Mouse (Mus musculus) forebrain, embryonic 10.5 days (tissue): Measurements from ENCODE around the gene Tlr3. TPM values are rescaled to one million over a fixed set of nuclear protein-coding genes. Genes with fewer than 3 reads are reported as not detected.

Experiments
- DNase-seq: peaks from one replicate; pipeline ENCODE4 v3.0.0-alpha.2; 2017; ENCODE audit warnings: low spot score; ENCODE audit errors: extremely low spot score
- H3K27ac ChIP-seq: fragments of 300-500 bp; sonication (generic); 2 replicates; pipeline ENCODE4 v1.5.1; 2016; ENCODE audit warnings: mild to moderate bottlenecking
- H3K27me3 ChIP-seq: fragments of 300-500 bp; sonication (generic); 2 replicates; pipeline ENCODE4 v1.6.1; 2016; ENCODE audit warnings: mild to moderate bottlenecking; ENCODE audit not compliant: poor library complexity, severe bottlenecking
- H3K36me3 ChIP-seq: fragments of 300-500 bp; sonication (generic); replicated peaks from 2 replicates; pipeline ENCODE4 v1.6.1; 2016; ENCODE audit warnings: mild to moderate bottlenecking, moderate library complexity
- H3K4me1 ChIP-seq: fragments of 300-500 bp; sonication (generic); 2 replicates; pipeline ENCODE4 v1.6.1; 2016
- H3K4me3 ChIP-seq: fragments of 300-500 bp; sonication (generic); 2 replicates; pipeline ENCODE4 v1.5.1; 2016; ENCODE audit warnings: mild to moderate bottlenecking, moderate library complexity
- H3K9me3 ChIP-seq: fragments of 300-500 bp; sonication (generic); 2 replicates; pipeline ENCODE4 v1.6.1; 2016; ENCODE audit warnings: mild to moderate bottlenecking, moderate library complexity
- WGBS: fragments of 180-500 bp; shearing (Covaris S2); methylation state at CpG from one replicate; pipeline ENCODE4 v1.1.7; 2016; 5-methylcytosine and 5-hydroxymethylcytosine counted together
- polyA plus RNA-seq: library from polyadenylated mRNA; unstranded; fragments of >200 nt; fragmentation: Nextera tagmentation; extraction: Ambion mirVana; gene quantifications from 2 replicates; pipeline ENCODE4 v1.2.1, GENCODE M21; 2016

Gene Tlr3
- polyA plus RNA-seq, 1 experiment from 2014 or later = 1.3 TPM

GRCm38 (mm10) chr8:45381075-45381962 lies 29.6 kb downstream of the Tlr3 start:
- Histone ChIP-seq H3K9me3 (no peaks in the 10 kb centered on the region), H3K4me3 (peak overlapping the region; percentile 60), H3K36me3 (no peaks in the 10 kb centered on the region), H3K27me3 (peaks cover 29% of the 10 kb centered on the region), H3K27ac (peak overlapping the region; percentile 77), H3K4me1 (peaks cover 29% of the 10 kb centered on the region)
- DNase-seq = peak; percentile 41
- WGBS = 2% methylated on average over 38 of the region's 38 CpGs

DNA sequence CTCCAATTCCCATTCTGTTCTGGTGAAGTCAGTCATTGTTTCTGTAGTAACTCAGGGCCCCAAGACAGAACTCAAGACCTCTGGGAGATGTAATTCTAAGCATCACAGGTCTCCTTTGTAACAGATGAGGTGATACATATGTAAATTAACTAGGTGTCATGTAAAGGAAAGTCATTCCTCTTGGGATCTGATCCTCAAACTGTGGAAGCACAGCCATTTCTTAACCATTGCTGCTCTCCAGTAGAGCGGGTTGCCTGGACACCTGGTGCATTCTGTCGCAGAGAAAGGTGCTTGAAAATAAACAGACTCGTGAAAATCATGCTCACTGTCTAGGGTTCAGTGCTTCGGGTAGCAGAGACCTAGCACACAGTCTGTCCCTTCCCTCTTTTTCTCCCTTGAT lies 30.3 kb downstream of the Tlr3 start:
- DNase-seq = no peak
- peaks cover 29% of the 10 kb centered on the region for H3K4me1 ChIP-seq
- peak overlapping the region; percentile 60 for H3K4me3 ChIP-seq
- H3K27ac ChIP-seq = no peak overlapping the region
- H3K9me3 ChIP-seq = no peaks in the 10 kb centered on the region
- H3K27me3 ChIP-seq = peaks cover 27% of the 10 kb centered on the region
- WGBS = 11% methylated on average over 4 of the region's 4 CpGs
- H3K36me3 ChIP-seq = no peaks in the 10 kb centered on the region

DNA sequence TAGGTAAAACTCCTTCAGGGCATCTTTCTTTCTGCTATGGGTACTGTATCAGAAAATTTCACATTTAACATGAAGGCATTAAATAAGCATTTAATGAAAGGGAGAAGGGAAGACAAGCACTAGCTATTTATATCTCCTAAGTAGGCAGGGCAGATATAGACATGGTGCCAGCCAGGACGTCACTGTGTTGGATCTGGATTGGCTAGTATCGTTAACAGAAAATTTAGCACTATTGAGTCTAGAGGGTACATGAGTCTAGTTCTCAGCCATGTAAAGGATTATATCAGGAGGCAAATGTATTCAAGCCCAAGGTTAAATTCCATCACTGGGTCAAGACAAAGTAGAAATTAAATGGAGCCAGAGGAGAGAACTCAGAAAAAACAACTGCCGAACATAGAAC lies 36.8 kb downstream of the Tlr3 start:
- 90% methylated on average over 3 of the region's 3 CpGs for WGBS
- H3K27ac ChIP-seq = no peak overlapping the region

GRCm38 (mm10) chr8:45367154-45367553 lies 43.7 kb downstream of the Tlr3 start:
- no peak overlapping the region for H3K4me3 ChIP-seq
- H3K36me3 ChIP-seq = no peaks in the 10 kb centered on the region
- H3K9me3 ChIP-seq = no peaks in the 10 kb centered on the region
- H3K27ac ChIP-seq = no peak overlapping the region
- no peaks in the 10 kb centered on the region for H3K4me1 ChIP-seq
- no peaks in the 10 kb centered on the region for H3K27me3 ChIP-seq
- no peak for DNase-seq
- WGBS = 94% methylated on average over 1 of the region's 1 CpGs

More for the DNA sequence above, 36.8 kb downstream of the Tlr3 start:
- H3K27me3 ChIP-seq = 0 out of 2 replicates have a peak, but pooled peaks cover 1% of the 10 kb centered on the region
- DNase-seq = no peak
- no peaks in the 10 kb centered on the region for H3K9me3 ChIP-seq
- no peaks in the 10 kb centered on the region for H3K4me1 ChIP-seq
- H3K4me3 ChIP-seq = no peak overlapping the region
- no peaks in the 10 kb centered on the region for H3K36me3 ChIP-seq

GRCm38 (mm10) chr8:45363220-45363619 lies 47.7 kb downstream of the Tlr3 start:
- Histone ChIP-seq H3K27me3 (no peaks in the 10 kb centered on the region), H3K36me3 (no peaks in the 10 kb centered on the region), H3K4me3 (no peak overlapping the region), H3K9me3 (no peaks in the 10 kb centered on the region), H3K27ac (no peak overlapping the region), H3K4me1 (peaks cover 9% of the 10 kb centered on the region)
- WGBS = 94% methylated on average over 1 of the region's 1 CpGs
- DNase-seq = no peak

GRCm38 (mm10) chr8:45362323-45362722 lies 48.6 kb downstream of the Tlr3 start:
- 57% methylated on average over 6 of the region's 6 CpGs for WGBS
- Histone ChIP-seq H3K9me3 (no peaks in the 10 kb centered on the region), H3K4me3 (no peak overlapping the region), H3K4me1 (peaks cover 15% of the 10 kb centered on the region), H3K27ac (no peak overlapping the region), H3K36me3 (no peaks in the 10 kb centered on the region), H3K27me3 (peaks cover 5% of the 10 kb centered on the region; the same call in 1 of the 2 replicates)
- DNase-seq = no peak

GRCm38 (mm10) chr8:45359091-45359605 lies 51.7 kb downstream of the Tlr3 start:
- Histone ChIP-seq H3K27ac (peak overlapping the region; percentile 87; the same call in 1 of the 2 replicates), H3K4me1 (peaks cover 15% of the 10 kb centered on the region), H3K36me3 (no peaks in the 10 kb centered on the region; the same call in 1 of the 2 replicates), H3K4me3 (peak overlapping the region; percentile 74; the same call in 1 of the 2 replicates), H3K9me3 (no peaks in the 10 kb centered on the region), H3K27me3 (peaks cover 6% of the 10 kb centered on the region; the same call in 1 of the 2 replicates)
- peak; percentile 23 for DNase-seq
- 82% methylated on average over 6 of the region's 6 CpGs for WGBS

DNA sequence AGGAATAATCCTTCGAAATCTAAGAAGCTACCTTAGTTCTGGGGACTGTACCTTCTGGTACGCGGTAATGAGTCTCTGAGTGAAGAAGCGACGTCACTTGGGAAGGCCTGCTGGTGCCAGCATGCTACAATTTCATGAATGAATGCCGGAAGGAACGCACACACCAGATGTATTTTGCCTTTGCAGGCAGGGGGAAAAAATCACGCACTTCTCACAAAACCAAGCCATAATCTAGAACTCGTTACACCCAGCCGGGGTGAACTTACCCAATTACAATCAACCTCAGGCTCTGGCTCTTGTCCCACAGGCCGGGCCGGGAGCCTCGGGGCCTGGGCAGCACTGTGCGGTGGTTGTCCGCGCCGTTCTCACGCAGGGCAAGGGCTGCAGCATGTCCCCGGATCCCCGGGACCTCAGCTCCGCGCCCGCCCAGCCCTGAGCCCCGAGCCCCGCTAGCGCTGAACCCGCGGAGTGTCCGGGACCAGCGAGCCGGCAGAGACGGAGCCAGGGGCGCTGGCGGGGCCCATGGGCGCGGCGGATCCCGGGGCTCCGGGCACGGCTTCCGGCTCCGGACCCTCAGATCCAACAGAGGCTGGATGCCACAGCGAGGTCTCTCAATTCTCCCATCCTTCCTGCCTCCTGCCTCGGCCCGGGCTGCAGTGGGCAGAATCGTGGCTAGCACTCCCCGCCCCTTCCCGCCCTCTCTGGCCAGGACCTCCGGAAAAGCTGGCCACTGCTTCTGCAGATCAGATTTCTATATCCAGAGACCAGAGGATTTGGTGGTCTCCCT lies 52.6 kb downstream of the Tlr3 start:
- 4% methylated on average over 49 of the region's 49 CpGs for WGBS
- peaks cover 6% of the 10 kb centered on the region; the same call in 1 of the 2 replicates for H3K27me3 ChIP-seq
- peak overlapping the region; percentile 87 for H3K27ac ChIP-seq
- peaks cover 15% of the 10 kb centered on the region for H3K4me1 ChIP-seq
- DNase-seq = peak; percentile 49
- no peaks in the 10 kb centered on the region for H3K9me3 ChIP-seq
- H3K4me3 ChIP-seq = peak overlapping the region; percentile 74
- no peaks in the 10 kb centered on the region; the same call in none of the 2 replicates for H3K36me3 ChIP-seq

DNA sequence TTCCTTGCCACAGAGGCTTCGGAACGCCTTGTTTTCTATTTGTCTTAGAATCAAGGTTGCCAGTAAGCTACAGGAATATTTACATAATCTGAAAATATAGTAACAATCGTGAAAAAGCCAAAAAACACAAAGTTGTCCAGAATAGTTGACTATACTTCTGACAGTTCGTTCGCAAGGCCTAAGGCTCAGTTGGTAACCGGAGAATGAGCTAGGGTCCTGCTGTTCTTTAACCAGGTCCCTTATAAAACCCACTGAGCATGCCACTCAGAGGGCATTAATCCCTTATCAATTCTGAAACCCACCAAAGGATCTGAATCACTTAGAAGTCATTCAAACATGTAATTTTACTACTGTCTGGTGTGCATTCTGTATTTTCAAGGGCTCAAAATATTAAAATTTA lies 55.1 kb downstream of the Tlr3 start:
- no peaks in the 10 kb centered on the region for H3K9me3 ChIP-seq
- 78% methylated on average over 6 of the region's 6 CpGs for WGBS
- H3K36me3 ChIP-seq = peaks cover 12% of the 10 kb centered on the region
- DNase-seq = no peak
- H3K4me3 ChIP-seq = no peak overlapping the region
- no peak overlapping the region for H3K27ac ChIP-seq
- peaks cover 15% of the 10 kb centered on the region for H3K4me1 ChIP-seq
- peaks cover 6% of the 10 kb centered on the region; the same call in 1 of the 2 replicates for H3K27me3 ChIP-seq

Other genes with a start within 250 kb of the Tlr3 start
- gene F11, start 149.0 kb downstream of the Tlr3 start, polyA plus RNA-seq = not detected in 2 replicates
- 0.04 TPM in 1 of 2 replicates, not detected in the other for gene Klkb1, start 116.2 kb downstream of the Tlr3 start, polyA plus RNA-seq
- gene Gm45753, start 102.6 kb downstream of the Tlr3 start, polyA plus RNA-seq = not detected in 2 replicates
- 1.00 and 1.3 TPM in 2 replicates for gene Cyp4v3, start 77.9 kb downstream of the Tlr3 start, polyA plus RNA-seq
- 9.6 and 9.7 TPM in 2 replicates for gene Fam149a, start 28.8 kb downstream of the Tlr3 start, polyA plus RNA-seq
- 35.8 and 48.3 TPM in 2 replicates for gene Sorbs2, start 96.7 kb upstream of the Tlr3 start, polyA plus RNA-seq